Mouse (Mus musculus) neural tube, embryonic 10.5 days (tissue): ENCODE results near the gene Ric1.

Source experiments
- DNase-seq: peaks from one replicate; pipeline ENCODE4 v3.0.0-alpha.2; 2017; ENCODE audit warnings: low spot score; ENCODE audit errors: extremely low spot score

Gene Ric1

DNA sequence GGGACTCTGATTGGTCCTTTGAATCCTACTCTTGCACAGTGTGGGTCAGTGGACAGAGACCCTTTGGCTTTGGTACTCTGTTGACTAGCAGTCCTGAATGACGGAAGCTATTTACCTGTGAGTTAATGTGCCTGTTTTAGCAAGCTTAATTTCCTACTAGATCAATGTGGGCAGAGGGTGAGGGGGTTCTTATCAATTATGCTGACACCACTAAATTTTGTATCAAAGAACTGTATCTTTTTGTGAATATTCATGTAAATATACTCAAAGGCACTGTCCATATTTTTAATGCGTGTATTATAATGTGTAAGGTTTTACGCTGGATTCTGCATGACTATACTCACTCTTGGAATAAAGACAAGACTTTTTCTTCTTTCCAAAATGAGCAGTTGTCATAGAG, 82.6 kb downstream of the Ric1 start:
- no peak for DNase-seq

DNA sequence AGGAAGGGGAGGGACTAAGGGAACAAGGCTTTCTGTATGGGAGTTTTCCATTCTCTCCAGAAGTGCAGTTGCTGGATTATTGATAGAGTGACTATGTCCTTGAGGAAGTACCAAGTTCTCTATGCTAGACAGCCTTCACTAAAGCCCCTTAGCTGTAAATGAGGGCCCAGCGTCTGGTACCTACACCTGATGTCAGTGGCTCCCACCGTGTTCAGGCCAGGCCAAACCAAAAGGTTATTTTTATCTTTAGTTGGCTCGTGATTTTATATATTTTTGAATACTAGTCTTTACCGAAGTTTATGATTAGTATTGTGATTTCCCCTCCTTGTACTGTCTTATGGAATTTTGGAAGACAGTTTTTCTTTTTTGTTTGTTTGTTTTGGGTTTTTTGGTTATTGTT, 85.4 kb downstream of the Ric1 start:
- no peak for DNase-seq

DNA sequence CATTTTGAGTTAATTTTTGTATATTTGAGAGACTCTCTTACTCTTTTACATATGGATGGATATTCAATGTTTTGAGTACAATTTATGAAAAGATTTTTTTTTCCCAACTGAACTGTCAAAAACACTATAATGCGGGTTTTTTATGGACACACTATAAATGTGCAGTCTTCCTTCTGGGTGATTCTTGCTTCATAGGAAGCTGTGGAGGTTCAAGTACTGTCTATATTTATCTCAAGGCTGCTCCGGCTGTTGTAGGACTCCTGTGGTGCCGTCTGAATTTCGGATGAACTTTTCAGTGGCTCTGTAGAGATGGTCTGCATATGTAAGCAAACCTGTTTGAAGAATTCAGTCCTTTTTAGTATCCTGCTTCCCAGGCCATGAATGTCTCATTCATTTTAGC, 86.1 kb downstream of the Ric1 start:
- no peak for DNase-seq

DNA sequence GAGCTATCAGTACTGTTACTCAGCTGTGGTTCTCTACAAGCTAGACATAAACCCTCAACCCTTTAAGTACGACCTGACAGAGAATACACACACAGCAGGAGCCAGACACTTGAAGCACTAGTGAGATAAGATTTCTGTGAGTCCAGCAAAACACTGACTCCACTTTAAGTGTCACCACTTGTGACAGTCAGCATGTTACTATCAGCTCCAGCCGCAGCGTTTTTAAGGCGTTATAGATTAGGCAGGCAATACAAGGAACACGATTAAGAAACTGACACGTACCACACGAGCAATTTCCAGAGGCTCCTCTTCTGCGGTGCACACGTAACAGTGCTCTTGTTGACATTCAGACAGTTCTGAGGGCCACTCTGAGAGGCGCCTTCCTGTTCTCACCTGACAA, 88.8 kb downstream of the Ric1 start:
- no peak for DNase-seq

DNA sequence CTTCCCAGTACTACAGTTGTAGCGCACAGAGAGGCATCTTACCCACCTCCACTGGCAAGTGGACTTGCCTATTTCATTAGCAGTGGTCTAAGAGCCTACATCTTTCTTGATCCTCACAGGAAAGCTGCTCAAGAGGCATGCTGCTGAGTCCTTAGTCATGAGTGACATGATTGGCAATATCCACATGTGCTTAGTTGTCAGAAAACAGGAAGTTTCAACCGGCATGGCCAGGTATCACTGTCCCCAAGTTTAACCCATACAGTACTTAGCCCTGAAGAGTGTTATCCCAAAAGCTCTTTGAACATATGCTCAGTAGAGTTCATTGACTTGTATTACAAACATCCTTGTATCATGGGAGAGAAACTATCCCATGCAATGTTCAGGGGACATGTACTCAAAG, 90.0 kb downstream of the Ric1 start:
- no peak for DNase-seq

- no peak for DNase-seq
These were observed 119.0 kb downstream of the Ric1 start for GRCm38 (mm10) chr19:29641055-29641454.

DNA sequence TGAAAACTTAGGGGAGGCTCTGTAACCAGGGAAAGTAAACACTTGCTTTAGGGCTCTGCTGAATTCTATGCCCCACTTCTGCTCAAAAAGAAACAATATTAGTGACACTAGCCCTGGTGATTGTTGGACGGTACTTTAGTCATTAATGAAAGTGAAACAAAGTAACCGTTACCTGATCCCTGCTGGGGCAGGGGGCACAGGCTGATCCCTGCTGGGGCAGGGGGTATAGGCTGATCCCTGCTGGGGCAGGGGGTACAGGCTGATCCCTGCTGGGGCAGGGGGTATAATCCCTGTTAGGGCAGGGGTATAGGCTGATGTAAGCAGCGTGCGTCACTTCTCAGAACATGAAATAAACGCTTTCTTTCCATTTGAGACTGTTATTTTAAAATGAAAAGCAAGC, 119.4 kb downstream of the Ric1 start:
- DNase-seq: no peak

DNA sequence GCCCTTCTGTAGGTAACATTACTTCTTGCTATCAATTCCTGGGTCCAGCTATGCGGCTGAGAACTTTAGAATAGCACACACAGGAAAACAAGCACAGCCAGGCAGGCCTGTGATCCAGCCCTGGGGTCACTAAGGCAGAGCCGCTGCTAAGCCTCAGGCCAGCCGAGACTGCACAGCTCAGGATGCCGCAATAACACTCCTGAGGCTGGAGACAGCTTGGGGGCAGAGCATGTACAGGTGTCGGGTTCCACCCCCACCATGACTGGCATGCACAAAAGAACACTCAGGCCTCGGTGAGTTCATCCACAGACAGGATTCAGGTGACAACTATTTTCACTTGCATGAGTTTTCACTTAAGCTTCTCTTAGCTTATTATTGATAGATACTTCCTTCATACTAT, 120.1 kb downstream of the Ric1 start:
- no peak for DNase-seq

DNA sequence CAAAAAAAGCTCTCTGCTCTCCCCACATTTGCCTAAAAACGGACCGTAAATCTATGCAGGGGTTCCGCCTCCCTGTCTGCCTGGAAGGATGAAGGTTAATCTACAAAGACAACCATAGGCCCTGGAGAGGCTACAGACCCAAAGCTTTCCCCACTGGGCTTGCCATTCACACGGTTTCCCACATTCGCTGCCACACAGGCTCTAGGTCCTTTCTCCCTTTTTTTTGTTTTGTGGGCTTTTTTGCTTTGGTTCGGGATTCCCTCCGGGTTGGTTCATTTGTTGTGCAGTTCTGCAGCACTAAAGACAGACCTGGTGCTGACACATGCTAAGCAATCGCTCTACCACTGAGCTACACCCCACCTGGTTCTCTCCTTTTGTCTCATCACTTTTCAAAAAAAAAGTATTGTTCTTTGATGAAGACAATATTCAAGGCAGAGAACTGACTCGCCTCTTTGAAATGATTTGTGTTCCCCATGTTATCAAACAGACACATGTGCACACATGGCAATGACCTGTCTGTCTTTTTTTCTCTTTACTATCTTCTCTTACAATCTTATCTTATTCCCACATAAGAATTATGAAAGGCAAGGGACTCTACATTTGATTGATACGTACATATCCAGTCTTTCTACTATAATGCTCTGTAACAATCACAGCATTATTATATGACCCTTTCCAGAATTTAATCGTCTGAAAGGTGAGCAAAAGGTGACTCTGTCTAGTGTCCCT, 121.3 kb downstream of the Ric1 start:
- DNase-seq: no peak

DNA sequence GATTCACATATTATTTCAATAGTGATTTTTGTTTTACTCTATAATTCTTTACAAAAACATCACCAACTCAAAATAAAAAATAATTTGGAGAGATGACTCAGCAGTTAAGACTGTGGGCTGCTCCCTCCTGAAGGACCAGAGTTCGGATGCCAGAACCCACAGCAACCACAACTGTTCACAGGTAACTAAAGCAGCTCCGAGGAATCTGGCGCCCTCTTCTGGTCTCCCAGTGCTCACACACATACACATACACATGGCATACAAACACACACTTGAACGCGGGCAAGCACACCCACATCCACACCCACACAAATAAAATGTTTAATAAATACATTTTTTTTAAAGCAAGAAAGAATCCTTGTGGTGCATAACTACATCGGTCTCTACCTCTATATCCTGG, 122.7 kb downstream of the Ric1 start:
- DNase-seq: no peak

GRCm38 (mm10) chr19:29647651-29648549, 125.8 kb downstream of the Ric1 start, which contains the start of gene Ermp1:
TSS of gene Ermp1 (minus strand) at chr19:29648415.
- peak; percentile 97 for DNase-seq

GRCm38 (mm10) chr19:29648550-29648914, 126.5 kb downstream of the Ric1 start:
- no peak for DNase-seq

DNA sequence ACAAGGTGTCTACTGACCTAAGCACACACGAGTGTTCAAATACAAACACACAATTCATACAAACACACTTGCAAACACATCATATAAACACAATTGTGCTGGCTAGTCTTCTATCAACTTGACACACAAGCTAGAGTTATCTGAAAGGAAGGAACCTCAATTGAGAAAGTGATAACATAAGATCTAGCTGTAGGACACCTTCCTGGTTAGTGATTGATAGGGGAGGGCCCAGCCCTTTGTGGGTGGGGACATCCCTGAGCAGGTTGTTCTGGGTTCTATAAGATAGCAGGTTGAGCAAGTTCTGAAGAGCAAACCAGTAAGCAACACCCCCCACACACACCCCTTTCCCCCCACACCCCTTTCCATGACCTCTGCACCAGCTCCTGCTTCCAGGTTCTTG, 127.6 kb downstream of the Ric1 start:
- DNase-seq: no peak

GRCm38 (mm10) chr19:29653768-29654265, 131.7 kb downstream of the Ric1 start:
- DNase-seq: no peak

- no peak for DNase-seq
These were observed 133.1 kb downstream of the Ric1 start for GRCm38 (mm10) chr19:29655148-29655547.

DNA sequence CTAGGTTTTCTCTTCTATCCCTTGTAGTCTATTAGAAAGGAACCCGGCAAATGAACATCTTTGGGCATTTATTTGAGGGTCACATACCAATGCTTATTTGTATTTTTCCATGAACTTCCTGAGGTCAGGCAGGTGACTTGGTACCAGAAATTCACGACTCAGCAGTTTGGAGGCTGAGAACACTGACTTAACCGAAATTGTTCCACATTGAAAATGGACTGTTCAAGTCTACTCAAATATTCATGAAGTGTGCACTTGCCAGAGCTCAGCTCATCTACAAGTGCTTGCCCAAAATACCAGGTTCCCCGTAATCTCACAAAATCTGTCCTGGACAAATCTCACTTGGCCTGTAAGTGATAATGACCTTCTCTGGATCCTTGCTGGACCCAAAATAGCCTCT, 133.9 kb downstream of the Ric1 start:
- DNase-seq: no peak
